Mouse (Mus musculus) gastrocnemius, postnatal 10 days (tissue): ENCODE measurements around the gene 9430015G10Rik. TPM values are rescaled to one million over a fixed set of nuclear protein-coding genes. Genes with fewer than 3 reads are reported as not detected.
A peak's percentile ranks its signal among the peaks of the same experiment; 100 is the strongest.
"Not testable (repeated sequence)": the region's sequence is repeated elsewhere in the genome, so short reads cannot be mapped to it uniquely, and the experiment has no call there.

Source experiments
- DNase-seq: peaks from one replicate; pipeline ENCODE4 v3.0.0; 2021; ENCODE audit warnings: mixed read lengths
- total RNA-seq, 2 experiments: library from RNA; stranded (reverse); gene quantifications; 2 replicates each; pipeline ENCODE4 v1.2.3; 2021

9430015G10Rik gene
- total RNA-seq, 2 experiments from 2014 or later: 3.0 to 5.8 TPM

DNA sequence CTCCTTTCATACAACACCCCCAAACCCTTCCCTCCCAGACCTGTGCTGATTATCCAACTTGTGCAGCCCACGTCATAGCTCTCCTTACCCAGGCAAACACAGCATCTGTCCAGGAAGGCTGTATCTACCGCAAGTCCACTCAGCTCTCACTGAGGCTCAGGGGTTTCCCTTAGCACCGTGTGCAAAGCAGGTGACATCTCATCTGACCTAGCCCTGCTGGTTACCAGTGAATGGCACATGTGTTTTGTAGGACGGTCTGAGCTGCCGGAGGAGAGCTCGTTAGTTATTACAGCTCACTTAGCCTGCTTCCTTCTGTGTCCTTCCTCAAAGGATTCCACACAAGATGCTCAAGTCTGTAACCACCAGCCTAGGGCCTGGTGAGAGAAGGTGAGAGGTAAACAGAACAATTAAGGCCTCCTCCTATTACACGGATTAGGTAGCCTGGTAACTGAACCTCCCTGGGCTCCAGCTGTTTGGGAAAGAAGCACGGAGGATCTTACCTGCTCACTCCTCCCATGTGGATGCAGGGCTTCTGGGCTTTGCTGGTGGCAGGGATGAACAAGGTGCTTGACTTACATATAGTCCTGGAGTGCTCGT lies 11.9 kb upstream of the 9430015G10Rik start:
- DNase-seq: no peak

DNA sequence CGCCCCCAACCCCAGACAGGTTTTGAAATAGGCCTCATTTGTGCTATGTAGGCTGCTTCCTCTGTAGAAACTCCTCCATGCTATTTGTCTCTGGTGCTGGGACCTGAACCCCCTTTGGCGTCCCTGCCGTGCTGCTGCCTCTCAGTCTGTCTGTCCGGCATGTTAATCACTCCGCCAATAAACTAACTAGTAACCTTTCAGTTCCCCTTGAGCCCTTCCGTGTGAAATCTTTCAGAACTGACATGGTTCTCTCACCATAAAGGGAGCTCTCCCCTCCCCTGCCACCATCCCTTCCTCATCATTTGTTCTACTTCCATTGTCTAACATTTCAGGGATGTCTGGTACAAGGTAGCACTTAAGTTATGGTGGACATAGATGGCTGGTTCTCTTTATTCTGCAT lies 10.4 kb upstream of the 9430015G10Rik start:
- DNase-seq: no peak

DNA sequence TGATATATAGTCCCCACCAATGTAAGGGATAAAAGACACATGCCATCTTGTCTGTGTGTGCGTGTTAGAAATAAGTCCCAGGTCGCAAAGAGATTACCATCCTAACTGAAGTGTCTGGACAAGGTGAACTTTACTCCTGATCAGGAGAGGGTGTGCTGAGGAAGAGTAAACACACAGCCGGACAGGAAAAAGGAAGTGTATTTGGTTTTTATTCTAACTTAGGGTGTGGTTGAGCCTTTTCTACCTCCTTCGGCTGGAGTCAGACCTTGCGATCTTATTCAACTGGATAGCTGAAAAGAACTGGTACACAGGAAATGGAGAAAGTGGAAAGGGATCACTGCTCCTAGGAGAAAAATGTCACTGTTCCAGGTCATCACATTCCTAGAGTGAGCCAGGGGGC lies 9.3 kb upstream of the 9430015G10Rik start:
- DNase-seq: no peak

DNA sequence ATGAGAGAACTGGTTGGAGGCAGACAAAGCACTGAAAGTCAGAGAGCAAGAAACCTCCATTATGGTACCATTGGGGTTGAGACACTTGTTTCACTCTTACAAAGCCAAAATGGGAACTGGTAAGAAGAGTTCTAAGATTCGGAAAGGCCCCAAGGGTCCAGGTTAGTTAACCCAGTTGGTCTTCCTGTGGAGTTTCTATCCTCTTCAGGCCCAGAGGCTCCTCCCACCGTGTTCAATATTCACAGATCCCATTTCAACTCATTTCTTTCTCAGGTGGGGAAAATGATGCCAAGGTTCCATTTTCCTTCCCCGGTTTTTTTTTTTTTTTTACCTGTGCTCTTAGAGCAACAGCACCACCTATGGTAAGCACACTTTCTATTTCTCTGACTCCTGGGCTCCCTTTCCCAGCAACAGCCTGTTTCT lies 8.3 kb upstream of the 9430015G10Rik start:
- DNase-seq: no peak

DNA sequence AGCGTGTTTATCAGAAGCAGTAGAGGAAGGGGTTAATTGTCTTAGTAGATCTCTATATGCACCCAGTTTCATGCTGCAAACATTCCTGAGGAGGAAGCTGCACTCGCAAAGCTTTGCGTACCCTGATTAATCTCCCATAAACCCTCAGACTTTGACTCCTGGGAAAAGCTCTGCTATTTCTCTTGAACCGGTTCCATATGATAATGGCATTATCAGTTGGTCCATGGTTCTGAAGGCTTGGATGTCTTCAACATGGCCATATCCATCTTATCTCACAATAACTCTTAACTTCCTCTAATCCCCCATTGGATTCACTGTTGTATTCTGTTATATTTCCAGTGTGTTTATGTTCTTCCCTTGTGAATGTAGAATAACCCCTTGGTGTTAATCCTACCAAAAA lies 6.4 kb upstream of the 9430015G10Rik start:
- DNase-seq: no peak

DNA sequence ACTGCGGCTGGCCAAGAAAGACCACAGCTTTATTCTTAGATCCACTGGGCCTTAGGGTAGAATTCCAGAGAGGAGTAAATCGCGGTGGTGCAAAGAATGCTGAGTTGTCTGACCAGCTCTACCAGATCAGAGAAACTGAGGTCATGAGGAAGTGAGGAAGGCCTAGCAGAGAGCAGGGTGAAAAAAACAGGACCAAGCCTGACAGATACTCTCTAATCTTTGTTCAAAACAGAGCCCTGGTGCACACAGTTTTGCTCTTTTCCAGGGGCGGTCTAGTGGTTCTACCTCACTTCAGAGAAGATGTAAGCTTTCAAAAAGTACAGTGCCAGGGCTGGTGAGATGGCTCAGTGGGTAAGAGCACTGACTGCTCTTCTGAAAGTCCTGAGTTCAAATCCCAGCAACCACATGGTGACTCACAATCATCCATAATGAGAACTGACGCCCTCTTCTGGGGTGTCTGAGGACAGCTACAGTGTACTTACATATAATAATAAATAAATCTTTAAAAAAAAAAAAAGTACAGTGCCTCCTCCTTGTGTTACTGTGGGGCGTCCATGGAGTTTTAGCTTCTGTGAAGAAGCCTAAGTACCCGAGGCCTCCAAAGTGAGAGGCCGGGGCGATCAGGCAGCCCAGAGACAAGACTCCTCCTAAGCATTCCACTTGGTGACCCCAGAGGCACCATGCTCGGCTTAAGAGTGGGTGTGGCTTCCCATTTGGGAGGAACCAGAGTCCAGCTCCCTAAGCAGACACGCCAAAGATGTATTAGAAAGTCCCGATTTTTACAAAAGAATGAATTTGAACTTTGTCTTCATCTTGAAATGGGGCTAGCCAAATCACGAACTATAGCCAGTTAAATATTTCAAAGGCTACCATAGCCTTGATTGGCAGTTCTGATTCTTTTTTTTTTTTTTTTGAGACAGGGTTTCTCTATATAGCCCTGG lies 906 bp upstream of the 9430015G10Rik start:
- DNase-seq: peak; percentile 37

DNA sequence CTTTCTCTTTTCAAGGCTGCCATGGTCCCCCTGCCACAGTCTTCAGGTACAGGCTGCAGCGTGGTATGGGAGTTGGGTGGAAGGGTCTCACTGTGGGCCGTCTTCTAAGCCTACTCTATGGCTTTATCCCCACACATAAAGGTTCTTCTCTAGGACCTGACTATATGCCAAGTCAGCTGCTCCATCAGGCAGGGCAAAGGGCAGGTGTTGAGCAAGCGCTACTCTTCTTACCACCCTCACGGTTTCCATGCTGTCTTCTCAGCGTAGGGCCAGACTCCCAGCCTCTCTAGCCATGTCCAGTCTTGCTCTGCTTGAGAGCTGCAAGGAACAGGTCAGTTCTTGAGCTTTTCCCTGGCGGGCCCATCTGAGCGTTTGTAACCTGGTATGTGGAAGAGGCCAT lies 14.3 kb downstream of the 9430015G10Rik start:
- no peak for DNase-seq

DNA sequence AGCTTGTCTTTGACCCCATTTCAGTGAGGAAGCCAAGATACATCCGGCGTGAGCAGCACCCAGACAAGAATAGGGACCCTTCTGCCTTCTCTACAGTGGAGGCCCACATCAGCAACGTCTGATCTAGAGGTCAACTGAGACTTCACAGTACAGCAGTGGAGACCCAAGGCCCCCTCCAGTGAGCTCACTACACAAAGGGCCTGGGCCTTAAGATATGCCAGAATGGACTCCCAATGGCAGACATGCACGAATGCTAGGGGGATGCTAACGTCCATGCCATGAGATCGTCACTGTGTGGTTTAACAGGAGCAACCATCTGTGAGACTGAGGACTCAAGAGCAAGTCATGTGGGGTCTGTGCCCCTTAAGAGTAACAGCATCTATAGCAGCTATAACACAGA lies 15.6 kb downstream of the 9430015G10Rik start:
- no peak for DNase-seq

DNA sequence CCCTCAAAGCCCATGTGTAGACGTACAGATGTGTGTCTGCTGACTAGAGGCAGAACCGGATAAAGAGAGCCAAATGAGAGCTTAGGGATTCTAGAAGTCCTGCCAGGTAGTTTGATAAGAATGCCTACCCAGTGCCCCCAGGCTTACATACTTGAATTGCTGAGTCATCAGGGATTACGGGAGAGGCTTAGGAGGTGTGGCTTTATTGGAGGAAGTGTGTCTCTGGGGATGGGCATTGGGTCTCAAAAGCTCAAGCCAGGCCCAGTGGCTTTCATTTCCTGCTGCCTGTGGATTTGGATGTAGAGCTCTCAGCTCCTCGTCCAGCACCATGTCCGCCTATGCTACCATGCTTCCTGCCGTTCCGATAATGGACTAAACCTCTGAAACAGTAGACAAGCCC lies 17.1 kb downstream of the 9430015G10Rik start:
- no peak for DNase-seq

DNA sequence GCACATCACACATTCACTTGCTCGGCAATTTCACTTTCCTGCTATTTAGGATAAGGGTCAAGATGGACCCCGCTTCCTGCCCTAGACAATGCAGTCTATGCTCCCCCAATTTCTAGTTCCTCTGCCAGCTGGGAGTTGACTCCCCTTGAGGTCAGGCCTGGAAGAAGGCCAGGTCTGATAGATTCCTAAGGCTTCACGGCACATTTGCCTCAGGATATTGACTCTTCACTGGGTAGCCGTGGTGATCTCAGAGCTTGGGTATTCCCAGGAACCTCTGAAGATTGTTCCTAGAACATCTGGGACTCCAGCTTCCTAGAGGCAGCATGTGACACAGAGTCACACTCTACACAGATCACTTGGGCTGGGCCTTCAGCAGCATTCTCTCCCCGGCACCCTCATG lies 19.0 kb downstream of the 9430015G10Rik start:
- DNase-seq: peak; percentile 1

DNA sequence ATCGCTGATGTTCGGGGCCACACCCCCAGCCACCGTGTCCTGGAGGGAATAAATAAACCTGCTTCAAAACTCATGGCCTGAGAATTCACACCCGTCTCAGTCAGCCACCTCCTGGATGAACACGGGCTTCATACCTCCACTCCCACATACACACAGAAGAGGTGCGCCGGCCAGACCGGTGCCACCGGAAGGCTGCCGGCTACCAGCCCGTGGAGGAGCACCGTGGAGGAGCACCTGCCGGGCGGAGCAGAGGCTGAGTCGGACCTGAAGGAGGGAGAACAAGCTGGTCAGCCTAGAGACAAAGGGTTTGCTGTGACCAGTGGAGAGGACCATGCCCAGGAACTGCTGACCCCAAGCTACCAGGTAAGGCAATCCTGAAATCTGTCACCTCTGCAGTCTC lies 20.7 kb downstream of the 9430015G10Rik start, which contains the start of gene Rnf223:
TSS of gene Rnf223 (plus strand) at position 78 of the 400 bp plus-strand sequence.
- no peak for DNase-seq

DNA sequence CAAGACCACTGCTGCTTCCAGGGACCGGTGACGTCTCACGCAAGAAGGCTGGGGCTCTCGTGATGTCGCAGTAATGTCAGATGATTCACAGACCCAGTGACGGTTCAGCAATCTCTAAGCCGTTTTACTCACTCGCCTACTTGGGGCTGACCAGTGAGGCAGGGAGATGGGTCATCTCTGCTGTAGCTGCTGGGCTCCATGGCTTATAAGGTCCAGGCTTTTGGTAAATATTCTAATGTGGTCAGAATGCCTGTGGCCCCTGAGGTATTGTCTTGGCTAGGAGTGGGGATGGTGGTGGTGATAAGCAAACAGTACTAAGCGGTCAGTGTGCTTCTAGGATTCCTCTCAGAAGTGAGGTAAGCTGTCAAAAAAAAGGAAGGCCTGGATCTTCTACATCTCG lies 21.2 kb downstream of the 9430015G10Rik start:
- DNase-seq: no peak

DNA sequence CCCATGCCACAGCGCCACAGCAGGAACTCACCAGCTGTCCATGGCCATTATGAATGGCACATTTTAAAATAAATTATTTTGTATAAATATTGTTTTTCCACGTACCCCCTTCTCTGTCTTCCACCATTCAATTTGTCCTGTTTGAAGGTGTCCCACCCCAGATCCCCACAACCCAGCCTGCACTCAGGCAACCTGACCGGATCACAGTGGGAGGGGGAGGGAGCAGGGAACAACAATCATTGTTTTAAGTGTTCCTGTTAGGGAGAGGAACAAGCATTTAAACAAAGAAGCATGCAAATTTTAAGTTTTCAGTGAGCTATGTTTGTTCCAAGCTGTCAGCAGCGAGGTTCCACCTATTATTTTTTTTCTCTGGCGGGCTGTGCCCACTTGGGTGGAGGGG lies 23.6 kb downstream of the 9430015G10Rik start:
- no peak for DNase-seq

DNA sequence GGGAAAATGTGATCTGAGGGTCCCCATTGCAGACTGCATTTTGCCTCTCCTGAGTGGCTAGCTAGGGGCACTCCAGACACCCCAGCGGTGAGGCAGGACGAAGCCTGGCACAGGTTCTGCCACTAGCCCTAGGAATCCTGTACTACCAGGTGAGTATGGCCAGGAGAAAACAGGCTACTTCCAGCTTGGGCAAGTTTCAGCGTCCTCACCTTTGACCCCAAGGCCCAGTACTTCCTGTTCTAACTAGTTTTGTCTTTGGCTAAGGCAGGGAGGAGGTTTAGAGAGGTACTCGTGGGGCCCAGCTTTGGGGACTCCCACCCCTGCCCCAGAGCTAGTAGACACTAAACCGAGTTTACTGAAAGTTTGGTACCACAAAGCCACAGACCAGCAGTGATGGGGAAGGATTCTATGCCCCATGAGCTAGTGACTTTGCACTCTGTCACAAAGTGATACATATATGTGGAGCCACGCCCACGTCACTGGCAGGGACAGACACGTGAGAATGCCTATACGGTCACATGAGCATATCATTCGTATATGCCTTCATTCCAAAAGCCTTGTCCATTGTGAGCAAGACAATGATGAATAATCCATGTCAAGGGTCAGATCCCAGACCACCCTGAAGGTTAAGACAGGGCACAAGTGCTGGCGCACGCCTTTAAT lies 24.3 kb downstream of the 9430015G10Rik start:
- no peak for DNase-seq

DNA sequence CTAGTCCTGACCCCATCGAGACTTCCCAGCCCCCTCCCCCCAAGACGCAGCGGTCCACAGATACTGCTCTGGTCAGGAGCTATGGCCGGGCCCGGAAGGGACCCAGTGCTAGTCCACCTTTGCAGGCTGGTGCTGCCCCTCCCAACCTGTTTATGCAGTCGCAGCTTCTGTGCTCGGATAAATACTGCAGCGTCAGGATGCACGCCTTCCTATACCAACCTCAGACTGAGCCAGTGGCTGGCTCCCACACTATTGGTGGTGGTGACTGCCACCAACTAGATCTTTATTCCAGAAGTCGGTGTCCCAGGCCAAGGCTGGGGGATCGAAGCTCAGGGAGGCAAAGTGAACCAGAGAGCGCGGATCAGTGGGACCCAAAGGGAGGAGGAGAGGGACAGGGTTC lies 25.3 kb downstream of the 9430015G10Rik start:
- no peak for DNase-seq

DNA sequence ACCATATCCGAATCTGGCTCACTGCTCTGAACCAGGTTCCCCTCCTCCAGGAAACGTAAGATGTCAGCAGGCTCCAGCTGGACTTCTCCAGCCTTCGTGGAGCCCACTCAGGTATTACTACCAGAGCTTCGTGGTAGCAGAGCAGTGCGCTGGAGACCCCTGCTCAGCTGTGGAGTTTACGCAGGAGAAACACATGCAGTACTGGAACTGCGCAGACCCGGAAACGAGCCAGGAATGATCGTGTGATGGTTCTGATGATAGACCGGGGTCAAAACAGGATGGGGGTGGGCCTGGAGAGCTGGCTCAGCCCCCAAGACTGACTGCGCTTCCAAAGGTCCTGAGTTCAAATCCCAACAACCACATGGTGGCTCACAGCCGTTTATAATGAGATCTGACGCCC lies 26.0 kb downstream of the 9430015G10Rik start:
- DNase-seq: no peak

DNA sequence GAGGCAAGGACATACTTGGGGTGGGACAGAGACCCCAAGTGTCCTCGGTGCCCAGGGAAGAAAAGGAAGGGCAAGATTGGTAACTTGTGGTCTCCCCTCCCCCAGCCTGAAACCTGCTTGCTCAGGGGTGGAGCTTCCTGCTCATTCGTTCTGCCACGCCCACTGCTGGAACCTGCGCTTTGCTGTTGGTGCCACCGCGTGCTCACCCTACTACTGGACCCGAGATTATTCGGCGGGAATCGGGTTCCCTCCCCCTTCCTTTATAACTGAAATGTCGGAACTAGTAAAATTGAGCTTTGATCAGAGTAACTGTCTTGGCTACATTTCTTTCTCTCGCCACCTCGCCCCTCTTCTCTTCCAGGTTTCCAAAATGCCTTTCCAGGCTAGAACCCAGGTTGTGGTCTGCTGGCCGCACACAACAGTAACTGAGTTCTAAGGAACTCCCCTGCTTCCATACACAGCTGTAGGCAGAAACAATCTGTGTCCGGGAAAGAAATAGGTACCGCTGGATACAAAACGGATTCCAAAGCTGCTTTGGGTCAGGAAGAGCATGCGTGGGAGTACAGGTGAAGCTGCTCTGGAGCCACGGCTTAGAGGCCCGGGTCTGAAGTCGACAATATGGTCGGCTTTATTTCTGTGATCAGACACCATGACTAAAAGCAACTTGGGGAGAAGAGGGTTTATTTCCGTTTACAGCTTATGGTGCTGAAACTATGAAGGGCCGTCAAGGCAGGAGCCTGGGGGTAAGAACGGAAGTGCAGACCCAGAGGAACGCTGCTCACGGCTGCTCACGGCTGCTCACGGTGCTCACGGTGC lies 26.7 kb downstream of the 9430015G10Rik start:
- DNase-seq: no peak

DNA sequence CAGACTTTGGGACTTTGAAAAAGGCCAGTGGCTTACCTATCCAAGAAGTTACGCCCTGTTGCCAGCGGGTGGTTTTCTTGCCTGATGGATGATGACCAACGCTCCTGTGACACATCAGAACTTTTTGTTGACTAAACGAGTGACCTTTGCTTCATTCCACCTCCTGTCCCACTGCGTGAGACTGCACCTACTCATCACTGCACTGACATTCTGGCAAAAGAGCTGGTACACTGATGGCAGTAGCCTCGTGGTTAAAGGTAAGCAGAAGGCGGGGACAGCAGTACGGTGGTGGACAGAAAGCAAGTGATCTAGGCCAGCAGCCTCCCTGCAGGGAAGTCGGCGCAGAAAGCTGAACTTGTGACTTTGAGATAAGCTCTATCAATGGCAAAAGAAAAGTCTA lies 41.1 kb downstream of the 9430015G10Rik start:
- DNase-seq: not testable (repeated sequence)

DNA sequence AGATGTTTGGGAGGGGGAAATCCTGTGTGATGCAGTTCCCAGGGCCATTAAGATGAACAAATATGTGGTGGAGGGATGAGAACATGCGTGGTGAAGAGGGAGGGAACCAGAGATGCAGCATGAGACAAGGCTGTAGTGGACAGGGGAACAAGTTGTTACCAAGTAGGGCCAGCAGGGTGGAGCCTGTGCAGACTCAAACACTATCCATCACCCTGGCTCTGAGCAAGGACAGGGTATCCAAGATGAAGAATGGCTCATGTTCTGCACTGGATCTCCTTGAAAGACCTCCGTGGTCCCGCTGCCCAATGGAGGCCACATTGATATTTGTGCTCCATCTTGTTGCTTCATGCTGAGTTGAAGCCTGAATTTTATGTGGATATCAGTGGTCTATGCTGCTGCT lies 45.0 kb downstream of the 9430015G10Rik start:
- DNase-seq: peak; percentile 1

DNA sequence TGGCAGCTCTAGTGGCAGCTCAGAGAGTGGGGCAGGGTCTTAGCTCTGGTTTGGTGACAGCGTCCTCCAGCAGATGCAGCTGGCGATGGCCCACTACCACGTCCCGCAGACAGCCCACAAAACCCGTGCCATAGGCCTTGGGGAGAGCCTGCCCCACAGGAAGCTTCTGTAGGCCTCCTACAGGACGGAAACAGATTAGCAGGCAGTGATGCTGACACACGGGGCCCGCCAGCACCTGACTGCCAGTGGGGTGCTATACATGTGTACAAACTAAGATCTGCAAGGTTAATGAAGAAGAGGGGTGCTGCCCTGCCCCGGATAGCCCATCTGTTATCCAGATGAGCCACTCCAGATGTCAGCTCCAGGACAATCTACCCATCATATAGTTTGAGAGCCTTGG lies 56.7 kb downstream of the 9430015G10Rik start:
- no peak for DNase-seq

DNA sequence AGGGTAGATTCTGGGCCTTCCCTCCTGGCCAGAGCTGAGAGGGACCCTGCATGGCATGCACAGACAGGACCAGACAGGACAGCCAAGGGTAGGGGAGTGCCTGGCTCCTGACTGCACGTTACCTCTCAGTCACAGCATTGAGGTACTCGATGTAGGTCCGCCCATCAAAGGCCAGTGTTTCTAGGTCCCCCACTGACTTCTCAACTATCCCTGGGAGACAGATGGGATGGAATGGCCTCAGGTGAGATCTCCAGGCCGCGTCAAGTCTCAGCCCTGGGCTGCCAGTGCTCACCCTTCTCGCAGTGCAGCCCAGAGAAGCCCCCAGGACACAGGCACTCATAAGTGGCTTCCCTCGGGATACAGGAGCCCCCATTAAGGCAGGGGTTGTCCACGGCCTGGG lies 58.8 kb downstream of the 9430015G10Rik start:
- DNase-seq: no peak

DNA sequence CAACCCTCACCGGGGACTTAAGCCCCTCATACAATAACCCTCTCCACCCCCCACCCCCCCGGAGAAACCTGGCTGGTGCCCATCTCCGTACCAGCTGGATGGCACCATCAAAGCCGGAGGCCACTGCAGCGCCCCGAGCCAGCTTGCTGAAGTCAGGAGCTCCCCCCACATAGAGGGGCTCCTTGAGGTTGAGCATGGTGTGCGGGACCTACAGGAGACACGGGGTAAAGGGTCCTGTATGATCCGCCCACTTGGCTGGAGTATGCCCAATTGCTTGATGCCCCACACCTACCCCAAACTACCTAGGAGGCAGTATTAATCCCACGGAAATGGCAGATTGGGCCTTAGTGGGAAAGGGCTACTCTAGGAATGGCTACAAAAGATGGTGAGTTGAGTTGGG lies 59.3 kb downstream of the 9430015G10Rik start:
- DNase-seq: no peak
